Mouse (Mus musculus): ENCODE measurements around the gene Fut8. TPM values are rescaled to one million over a fixed set of nuclear protein-coding genes. Genes with fewer than 3 reads are reported as not detected.
"Not testable (repeated sequence)": the region's sequence is repeated elsewhere in the genome, so short reads cannot be mapped to it uniquely, and the experiment has no call there.

Fut8 gene
- polyA plus RNA-seq, 1 experiment from 2014 or later, result 25.8 TPM

DNA sequence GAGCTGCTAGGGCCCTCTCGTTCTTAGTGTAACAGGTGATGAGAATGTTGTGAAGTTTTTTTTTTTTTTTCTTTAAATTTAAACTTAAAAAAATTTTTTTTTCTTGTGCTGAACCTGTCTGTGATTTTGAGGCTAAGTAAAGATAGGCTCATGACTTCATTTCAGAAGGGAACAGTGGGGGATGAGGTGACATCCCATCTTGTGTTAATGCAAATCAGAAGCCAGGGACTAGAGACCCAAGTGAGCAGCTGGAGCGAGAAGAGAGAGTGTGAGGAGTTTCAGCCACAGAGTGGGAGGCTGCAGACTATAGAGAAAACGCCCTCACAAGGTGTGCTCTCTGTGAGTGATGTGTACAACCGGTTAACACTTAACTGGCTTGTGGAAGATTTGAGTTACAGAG, 2.0 kb upstream of the Fut8 start:
- Histone ChIP-seq H3K27me3 (ENCODE audit: insufficient read depth, poor library complexity, severe bottlenecking) (no peaks in the 10 kb centered on the region), H3K27ac (no peak overlapping the region), H3K36me3 (no peaks in the 10 kb centered on the region), H3K4me3 (no peak overlapping the region), H3K4me1 (replicated peaks) (peaks cover 23% of the 10 kb centered on the region), H3K9me3 (no peaks in the 10 kb centered on the region)
- 62% methylated on average over 4 of the region's 4 CpGs for WGBS
- no peak for DNase-seq (ENCODE audit: low spot score)

- Histone ChIP-seq H3K36me3 (no peaks in the 10 kb centered on the region), H3K4me3 (peak overlapping the region; percentile 92), H3K9me3 (no peaks in the 10 kb centered on the region), H3K27ac (peak overlapping the region; percentile 98), H3K4me1 (replicated peaks) (peaks cover 23% of the 10 kb centered on the region), H3K27me3 (ENCODE audit: insufficient read depth, poor library complexity, severe bottlenecking) (no peaks in the 10 kb centered on the region)
- DNase-seq (ENCODE audit: low spot score), result peak; percentile 92
- under 1% methylated on average over 120 of the region's 120 CpGs for WGBS
These were observed 835 bp downstream of the Fut8 start for GRCm38 (mm10) chr12:77238531-77239389.

DNA sequence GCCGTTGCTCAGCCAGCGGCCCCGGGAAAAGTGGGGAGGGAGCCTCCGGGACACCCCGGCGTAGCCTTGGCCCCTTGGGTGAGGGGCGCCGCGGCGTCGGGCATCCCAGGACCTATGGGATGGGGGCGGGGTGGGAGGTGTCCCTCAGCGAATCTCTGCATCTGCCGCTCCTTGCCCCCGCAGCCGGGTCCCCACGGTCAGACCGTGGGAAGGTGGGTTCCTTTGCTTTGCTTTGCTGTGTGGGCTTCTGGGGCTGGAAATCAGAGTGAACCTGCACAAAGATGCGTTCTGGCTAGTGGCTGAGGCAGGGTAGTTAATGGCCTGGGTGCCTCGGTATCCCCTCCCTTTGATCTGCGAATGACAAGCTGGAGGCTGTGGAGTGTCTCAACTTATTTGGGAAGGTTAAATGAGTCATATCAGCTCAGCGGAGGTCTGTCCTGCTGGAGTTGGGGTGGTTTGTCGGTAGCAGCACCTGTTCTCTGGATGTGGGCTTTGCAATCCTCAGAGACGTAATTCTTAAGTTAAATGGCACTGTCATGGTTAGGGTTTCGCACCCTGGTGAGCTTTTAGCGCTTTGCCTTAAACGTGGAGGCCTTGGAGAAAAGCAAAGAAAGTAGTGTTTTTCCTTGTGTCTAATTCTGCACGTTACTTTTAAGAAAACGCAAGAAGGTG, 1.6 kb downstream of the Fut8 start:
- Histone ChIP-seq H3K27ac (peak overlapping the region; percentile 98), H3K36me3 (no peaks in the 10 kb centered on the region), H3K27me3 (ENCODE audit: insufficient read depth, poor library complexity, severe bottlenecking) (no peaks in the 10 kb centered on the region), H3K4me3 (peak overlapping the region; percentile 92), H3K4me1 (replicated peaks) (peaks cover 23% of the 10 kb centered on the region), H3K9me3 (no peaks in the 10 kb centered on the region)
- no peak for DNase-seq (ENCODE audit: low spot score)
- WGBS, result under 1% methylated on average over 29 of the region's 29 CpGs

GRCm38 (mm10) chr12:77240372-77240771, 2.4 kb downstream of the Fut8 start:
- H3K9me3 ChIP-seq, result no peaks in the 10 kb centered on the region
- H3K27ac ChIP-seq, result no peak overlapping the region
- peaks cover 23% of the 10 kb centered on the region for H3K4me1 ChIP-seq (replicated peaks)
- H3K27me3 ChIP-seq (ENCODE audit: insufficient read depth, poor library complexity, severe bottlenecking), result no peaks in the 10 kb centered on the region
- no peaks in the 10 kb centered on the region for H3K36me3 ChIP-seq
- 62% methylated on average over 6 of the region's 6 CpGs for WGBS
- peak overlapping the region; percentile 92 for H3K4me3 ChIP-seq
- DNase-seq (ENCODE audit: low spot score), result no peak

DNA sequence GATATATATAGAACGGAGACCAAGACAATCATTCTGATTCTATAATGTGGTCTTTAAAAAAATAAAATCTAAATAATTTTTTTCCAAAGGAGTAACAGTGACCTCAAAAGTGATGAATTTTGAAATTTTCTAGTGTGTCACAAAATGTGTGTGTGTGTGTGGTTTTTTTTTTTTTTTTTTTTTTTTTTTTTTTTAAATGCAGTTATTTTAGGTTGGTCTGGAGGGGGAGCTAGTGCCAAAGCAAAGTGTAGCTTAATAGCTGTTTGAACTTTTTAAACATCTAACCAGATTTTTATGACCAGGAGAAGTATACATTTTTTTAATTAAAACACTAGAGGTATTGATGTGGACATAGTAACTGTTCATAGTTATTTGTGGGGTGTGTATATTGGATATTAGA, 2.9 kb downstream of the Fut8 start:
- Histone ChIP-seq H3K36me3 (no peaks in the 10 kb centered on the region), H3K4me3 (no peak overlapping the region), H3K9me3 (no peaks in the 10 kb centered on the region), H3K27me3 (ENCODE audit: insufficient read depth, poor library complexity, severe bottlenecking) (no peaks in the 10 kb centered on the region), H3K27ac (no peak overlapping the region), H3K4me1 (replicated peaks) (peaks cover 23% of the 10 kb centered on the region)
- no peak for DNase-seq (ENCODE audit: low spot score)
- 75% methylated on average over 1 of the region's 1 CpGs for whole genome bisulfite sequencing

GRCm38 (mm10) chr12:77262650-77263049, 24.7 kb downstream of the Fut8 start:
- H3K36me3 ChIP-seq, result no peaks in the 10 kb centered on the region
- DNase-seq (ENCODE audit: low spot score), result no peak
- no peaks in the 10 kb centered on the region for H3K27me3 ChIP-seq (ENCODE audit: insufficient read depth, poor library complexity, severe bottlenecking)
- H3K4me3 ChIP-seq, result no peak overlapping the region
- H3K9me3 ChIP-seq, result no peaks in the 10 kb centered on the region
- no peak overlapping the region for H3K27ac ChIP-seq
- H3K4me1 ChIP-seq (replicated peaks), result no peaks in the 10 kb centered on the region; the same call in 1 of the 2 replicates

- H3K4me1 ChIP-seq (replicated peaks), result no peaks in the 10 kb centered on the region; the same call in 1 of the 2 replicates
- H3K4me3 ChIP-seq, result no peak overlapping the region
- no peaks in the 10 kb centered on the region for H3K9me3 ChIP-seq
- H3K36me3 ChIP-seq, result no peaks in the 10 kb centered on the region
- 90% methylated on average over 2 of the region's 2 CpGs for WGBS
- no peak for DNase-seq (ENCODE audit: low spot score)
- no peaks in the 10 kb centered on the region for H3K27me3 ChIP-seq (ENCODE audit: insufficient read depth, poor library complexity, severe bottlenecking)
- H3K27ac ChIP-seq, result no peak overlapping the region
These were observed 25.9 kb downstream of the Fut8 start for GRCm38 (mm10) chr12:77263816-77264215.

DNA sequence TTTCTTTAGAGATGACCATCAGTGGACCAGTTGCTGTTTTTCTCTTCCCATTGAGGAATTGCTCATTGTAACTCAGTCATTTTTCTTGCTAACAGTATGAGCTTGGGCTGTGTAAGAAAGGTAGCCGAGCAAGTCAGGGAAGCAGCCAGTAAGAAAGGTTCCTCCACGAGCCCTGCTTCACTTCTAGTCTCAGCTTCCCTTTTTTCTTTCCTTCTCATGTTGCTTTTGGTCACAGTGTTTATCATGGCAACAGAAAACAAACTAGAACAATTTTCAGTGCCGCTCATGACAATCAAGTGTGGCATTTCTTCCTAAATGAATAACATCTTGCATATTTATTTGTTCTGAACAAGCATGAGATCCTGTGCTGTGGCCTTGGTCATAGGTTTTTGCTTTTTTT, 32.8 kb downstream of the Fut8 start:
- no peaks in the 10 kb centered on the region for H3K27me3 ChIP-seq (ENCODE audit: insufficient read depth, poor library complexity, severe bottlenecking)
- no peak for DNase-seq (ENCODE audit: low spot score)
- H3K4me1 ChIP-seq (replicated peaks), result no peaks in the 10 kb centered on the region
- WGBS, result 87% methylated on average over 3 of the region's 3 CpGs
- H3K9me3 ChIP-seq, result no peaks in the 10 kb centered on the region
- H3K4me3 ChIP-seq, result no peak overlapping the region
- no peak overlapping the region for H3K27ac ChIP-seq
- H3K36me3 ChIP-seq, result no peaks in the 10 kb centered on the region

- no peaks in the 10 kb centered on the region for H3K27me3 ChIP-seq (ENCODE audit: insufficient read depth, poor library complexity, severe bottlenecking)
- WGBS, result 79% methylated on average over 2 of the region's 2 CpGs
- H3K4me1 ChIP-seq (replicated peaks), result no peaks in the 10 kb centered on the region
- no peak overlapping the region for H3K4me3 ChIP-seq
- DNase-seq (ENCODE audit: low spot score), result no peak
- no peaks in the 10 kb centered on the region for H3K9me3 ChIP-seq
- no peaks in the 10 kb centered on the region for H3K36me3 ChIP-seq
- H3K27ac ChIP-seq, result no peak overlapping the region
These were observed 50.6 kb downstream of the Fut8 start for GRCm38 (mm10) chr12:77288507-77288906.

DNA sequence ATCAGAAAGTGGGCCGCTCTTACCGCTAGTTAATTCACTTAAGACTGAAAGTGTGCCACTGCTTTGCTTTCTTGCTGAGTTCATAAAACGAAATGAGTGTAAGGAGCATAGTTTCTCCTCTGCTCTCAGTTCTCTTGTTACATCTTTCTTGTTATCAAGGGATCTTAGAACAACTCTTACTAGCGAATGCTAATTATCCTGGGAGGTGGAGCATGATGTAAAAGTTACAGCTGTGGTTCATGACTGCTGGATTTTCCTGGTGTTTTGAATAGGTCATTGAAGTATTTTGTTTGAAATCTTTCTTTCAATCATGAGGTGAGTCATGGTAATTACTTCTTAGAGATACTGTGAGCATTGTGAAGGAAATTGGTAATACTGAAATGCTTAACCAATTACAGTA, 53.1 kb downstream of the Fut8 start:
- 80% methylated on average over 4 of the region's 4 CpGs for WGBS
- Histone ChIP-seq H3K27ac (no peak overlapping the region), H3K36me3 (no peaks in the 10 kb centered on the region), H3K9me3 (no peaks in the 10 kb centered on the region), H3K4me3 (no peak overlapping the region), H3K4me1 (replicated peaks) (no peaks in the 10 kb centered on the region), H3K27me3 (ENCODE audit: insufficient read depth, poor library complexity, severe bottlenecking) (no peaks in the 10 kb centered on the region)
- DNase-seq (ENCODE audit: low spot score), result no peak

GRCm38 (mm10) chr12:77291864-77292263, 53.9 kb downstream of the Fut8 start:
- not testable (repeated sequence) for H3K27me3 ChIP-seq (ENCODE audit: insufficient read depth, poor library complexity, severe bottlenecking); H3K4me1 ChIP-seq (replicated peaks); DNase-seq (ENCODE audit: low spot score); H3K4me3 ChIP-seq; H3K27ac ChIP-seq; H3K9me3 ChIP-seq; H3K36me3 ChIP-seq
- 81% methylated on average over 2 of the region's 2 CpGs for WGBS

- no peaks in the 10 kb centered on the region for H3K4me1 ChIP-seq (replicated peaks)
- H3K4me3 ChIP-seq, result no peak overlapping the region
- no peak overlapping the region for H3K27ac ChIP-seq
- DNase-seq (ENCODE audit: low spot score), result no peak
- no peaks in the 10 kb centered on the region for H3K36me3 ChIP-seq
- no peaks in the 10 kb centered on the region for H3K27me3 ChIP-seq (ENCODE audit: insufficient read depth, poor library complexity, severe bottlenecking)
- WGBS, result 78% methylated on average over 4 of the region's 4 CpGs
- no peaks in the 10 kb centered on the region for H3K9me3 ChIP-seq
These were observed 54.7 kb downstream of the Fut8 start for GRCm38 (mm10) chr12:77292375-77293258.

DNA sequence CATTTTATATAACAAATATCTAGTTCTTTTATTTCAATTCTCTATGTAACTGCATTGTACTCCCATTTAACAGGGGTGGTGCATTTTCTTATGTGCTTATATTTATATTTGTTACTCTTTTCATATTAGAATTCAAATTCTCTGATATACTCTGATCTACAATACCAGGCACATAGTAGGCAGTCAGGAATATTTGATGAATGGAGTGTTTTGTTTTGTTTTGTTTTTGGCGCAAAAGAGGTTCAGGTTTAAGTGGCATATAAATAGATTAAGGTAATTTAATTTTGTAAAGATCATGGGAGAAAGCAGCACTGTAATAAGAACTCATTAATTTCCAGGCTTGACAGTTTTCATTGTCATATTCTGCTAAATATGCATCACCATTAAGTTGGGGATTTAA, 58.2 kb downstream of the Fut8 start:
- Histone ChIP-seq H3K9me3 (no peaks in the 10 kb centered on the region), H3K4me1 (replicated peaks) (no peaks in the 10 kb centered on the region), H3K27ac (no peak overlapping the region), H3K27me3 (ENCODE audit: insufficient read depth, poor library complexity, severe bottlenecking) (no peaks in the 10 kb centered on the region), H3K4me3 (no peak overlapping the region), H3K36me3 (no peaks in the 10 kb centered on the region)
- 93% methylated on average over 1 of the region's 1 CpGs for WGBS
- DNase-seq (ENCODE audit: low spot score), result no peak
